Mouse (Mus musculus): ENCODE results near the gene Obp2b. TPM values are rescaled to one million over a fixed set of nuclear protein-coding genes. Genes with fewer than 3 reads are reported as not detected.
"Not testable (repeated sequence)": the region's sequence is repeated elsewhere in the genome, so short reads cannot be mapped to it uniquely, and the experiment has no call there.

Obp2b gene
- not detected in 2 replicates for polyA plus RNA-seq (2012; rRNA removed)

DNA sequence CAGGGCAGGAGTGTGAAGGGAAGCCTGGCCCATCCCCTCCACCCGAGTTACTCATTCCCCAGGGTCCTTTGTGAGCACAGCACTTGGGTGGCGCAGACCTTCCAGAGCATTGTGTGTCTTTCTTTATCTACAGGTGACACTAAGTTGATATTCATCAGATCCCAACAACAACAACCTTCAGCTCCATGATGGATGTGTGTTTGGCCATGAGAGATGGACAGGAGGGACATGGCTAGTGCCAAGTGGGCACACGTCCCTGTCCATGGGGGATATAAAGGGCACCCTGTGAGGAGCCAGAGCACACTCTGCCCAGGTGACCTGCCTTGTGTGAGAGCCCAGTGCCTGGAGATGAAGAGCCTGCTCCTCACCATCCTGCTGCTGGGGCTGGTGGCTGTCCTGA lies at the start of gene Obp2b:
TSS of gene Obp2b (plus strand) at position 301 of the 400 bp plus-strand sequence.
- H3K27me3 ChIP-seq (ENCODE audit: control insufficient read depth, insufficient read depth, low read length); H3K36me3 ChIP-seq (ENCODE audit: control insufficient read depth, insufficient read depth, low read length); H3K4me3 ChIP-seq (ENCODE audit: extremely low read depth, insufficient read depth, insufficient read length); DNase-seq (ENCODE audit: low read depth in 1 of 2, low spot score in 2 of 2); H3K4me1 ChIP-seq (ENCODE audit: control insufficient read depth, insufficient read depth, insufficient read length); H3K27ac ChIP-seq (ENCODE audit: insufficient read depth, low read length): not testable (repeated sequence)
- 81% methylated on average over 3 of the region's 3 CpGs for WGBS

DNA sequence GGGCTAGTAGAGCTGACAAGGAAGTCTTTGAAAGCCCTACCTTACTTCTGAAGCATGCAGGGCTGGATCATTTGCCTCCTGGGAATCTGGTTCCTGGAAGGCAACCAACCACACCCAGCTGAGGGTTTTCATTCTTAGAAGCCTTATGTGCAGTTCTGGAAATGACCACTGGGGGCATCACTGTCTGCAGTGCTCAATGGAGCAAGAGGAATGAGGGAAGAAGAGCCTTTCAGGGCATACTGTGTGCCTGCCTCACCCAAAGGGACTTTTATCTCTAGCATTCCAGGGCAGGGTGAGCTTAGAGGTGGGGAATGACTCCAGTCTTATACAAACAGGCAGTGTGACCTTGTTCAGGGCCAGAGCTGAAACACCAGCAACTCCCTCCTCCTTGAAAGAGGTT lies 42.2 kb upstream of the Obp2b start:
- H3K4me1 ChIP-seq (ENCODE audit: control insufficient read depth, insufficient read depth, insufficient read length), result no peaks in the 10 kb centered on the region

DNA sequence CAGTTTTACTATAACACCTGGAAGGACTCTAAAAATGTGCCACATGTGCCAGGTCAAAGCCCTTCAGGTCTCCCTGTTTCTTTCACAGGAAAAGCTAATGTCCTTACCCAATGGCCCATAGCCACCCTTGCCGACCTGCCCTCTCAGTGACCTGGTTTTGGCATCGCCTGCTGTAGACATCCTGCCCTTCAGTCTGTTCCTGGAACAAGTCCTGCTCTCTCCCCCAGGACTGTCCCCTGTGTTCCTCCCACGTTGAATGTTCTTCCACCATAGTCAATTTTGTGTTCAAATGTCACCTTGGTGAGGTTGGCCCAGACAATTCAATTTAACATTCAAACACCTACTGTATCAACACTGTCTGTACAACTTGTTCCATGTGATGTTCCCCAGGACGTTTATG lies 39.9 kb upstream of the Obp2b start:
- WGBS, result 65% methylated on average over 4 of the region's 4 CpGs
- H3K27ac ChIP-seq (ENCODE audit: insufficient read depth, low read length), result no peak overlapping the region
- no peak for DNase-seq (ENCODE audit: low read depth in 1 of 2, low spot score in 2 of 2)
- H3K27me3 ChIP-seq (ENCODE audit: control insufficient read depth, insufficient read depth, low read length), result no peaks in the 10 kb centered on the region
- H3K4me1 ChIP-seq (ENCODE audit: control insufficient read depth, insufficient read depth, insufficient read length), result no peaks in the 10 kb centered on the region
- H3K4me3 ChIP-seq (ENCODE audit: extremely low read depth, insufficient read depth, insufficient read length), result no peak overlapping the region
- H3K36me3 ChIP-seq (ENCODE audit: control insufficient read depth, insufficient read depth, low read length), result no peaks in the 10 kb centered on the region
- TF ChIP-seq CTCF (IDR thresholded peaks at IDR 0.05; ENCODE audit: extremely low read depth, insufficient read depth, insufficient read length, insufficient replicate concordance), result no peak
- no peak for TF ChIP-seq POLR2A (IDR thresholded peaks at IDR 0.05; ENCODE audit: low read depth, low read length)

More for the DNA sequence above, 42.2 kb upstream of the Obp2b start:
- peak; percentile 21 to 57 for DNase-seq (ENCODE audit: low read depth in 1 of 2, low spot score in 2 of 2)
- Histone ChIP-seq H3K27ac (ENCODE audit: insufficient read depth, low read length) (no peak overlapping the region), H3K36me3 (ENCODE audit: control insufficient read depth, insufficient read depth, low read length) (no peaks in the 10 kb centered on the region), H3K27me3 (ENCODE audit: control insufficient read depth, insufficient read depth, low read length) (no peaks in the 10 kb centered on the region), H3K4me3 (ENCODE audit: extremely low read depth, insufficient read depth, insufficient read length) (no peak overlapping the region)
- peak; percentile 58; the same call in 1 of the 2 replicates for TF ChIP-seq CTCF (IDR thresholded peaks at IDR 0.05; ENCODE audit: extremely low read depth, insufficient read depth, insufficient read length, insufficient replicate concordance)
- no peak for TF ChIP-seq POLR2A (IDR thresholded peaks at IDR 0.05; ENCODE audit: low read depth, low read length)

DNA sequence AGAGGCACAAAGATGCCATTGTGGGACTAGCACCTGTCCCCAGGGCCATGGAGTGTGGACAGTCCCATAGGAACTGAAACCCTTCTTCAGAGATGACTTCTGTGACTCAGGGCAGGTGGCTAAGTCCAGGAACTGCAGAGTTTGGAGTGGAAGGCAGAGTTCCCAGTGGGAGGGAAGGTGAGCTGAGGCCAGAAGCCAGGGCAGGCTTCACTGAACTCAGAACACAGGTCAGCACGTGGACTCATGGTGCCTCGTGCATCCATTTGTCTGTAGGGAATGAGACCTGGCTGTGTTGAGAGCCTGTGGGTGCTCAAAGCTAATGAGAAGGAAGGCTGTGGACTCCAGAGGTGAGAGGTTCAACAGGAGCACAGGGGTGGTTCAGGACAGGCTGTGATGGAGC lies 38.1 kb upstream of the Obp2b start:
- Histone ChIP-seq H3K4me3 (ENCODE audit: extremely low read depth, insufficient read depth, insufficient read length) (no peak overlapping the region), H3K4me1 (ENCODE audit: control insufficient read depth, insufficient read depth, insufficient read length) (no peaks in the 10 kb centered on the region), H3K36me3 (ENCODE audit: control insufficient read depth, insufficient read depth, low read length) (no peaks in the 10 kb centered on the region), H3K27me3 (ENCODE audit: control insufficient read depth, insufficient read depth, low read length) (no peaks in the 10 kb centered on the region), H3K27ac (ENCODE audit: insufficient read depth, low read length) (no peak overlapping the region)
- DNase-seq (ENCODE audit: low read depth in 1 of 2, low spot score in 2 of 2), result no peak
- TF ChIP-seq POLR2A (IDR thresholded peaks at IDR 0.05; ENCODE audit: low read depth, low read length) (no peak), CTCF (IDR thresholded peaks at IDR 0.05; ENCODE audit: extremely low read depth, insufficient read depth, insufficient read length, insufficient replicate concordance) (no peak)
- 91% methylated on average over 2 of the region's 2 CpGs for WGBS

- H3K36me3 ChIP-seq (ENCODE audit: control insufficient read depth, insufficient read depth, low read length); DNase-seq (ENCODE audit: low read depth in 1 of 2, low spot score in 2 of 2); H3K4me1 ChIP-seq (ENCODE audit: control insufficient read depth, insufficient read depth, insufficient read length); H3K27ac ChIP-seq (ENCODE audit: insufficient read depth, low read length); H3K27me3 ChIP-seq (ENCODE audit: control insufficient read depth, insufficient read depth, low read length); H3K4me3 ChIP-seq (ENCODE audit: extremely low read depth, insufficient read depth, insufficient read length): not testable (repeated sequence)
- 80% methylated on average over 3 of the region's 3 CpGs for WGBS
These were observed 37.1 kb upstream of the Obp2b start, which contains the start of gene Obp2a for GRCm38 (mm10) chr2:25699743-25700142. TSS of gene Obp2a (plus strand) at chr2:25700043.

DNA sequence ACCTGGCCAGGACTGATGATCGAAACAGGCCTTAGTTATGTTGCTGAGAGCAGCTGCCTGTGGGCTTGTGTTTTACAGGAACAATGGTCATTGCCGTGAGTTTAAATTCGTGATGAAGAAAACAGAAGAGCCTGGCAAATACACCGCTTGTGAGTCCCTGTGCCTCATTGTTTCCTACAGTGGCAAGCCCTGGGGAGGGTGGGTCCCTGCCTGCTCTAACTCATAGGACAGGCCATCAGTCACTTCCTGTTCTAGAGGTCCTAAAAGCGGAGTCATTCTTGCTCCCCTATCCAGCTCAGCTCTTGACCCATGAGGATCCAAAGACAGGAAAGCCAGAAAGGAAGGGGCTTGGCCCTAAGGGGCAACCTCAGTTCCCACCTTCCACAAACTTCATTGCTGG lies 35.8 kb upstream of the Obp2b start:
- no peak for DNase-seq (ENCODE audit: low read depth in 1 of 2, low spot score in 2 of 2)
- Histone ChIP-seq H3K27me3 (ENCODE audit: control insufficient read depth, insufficient read depth, low read length) (no peaks in the 10 kb centered on the region), H3K27ac (ENCODE audit: insufficient read depth, low read length) (no peak overlapping the region), H3K4me3 (ENCODE audit: extremely low read depth, insufficient read depth, insufficient read length) (no peak overlapping the region), H3K4me1 (ENCODE audit: control insufficient read depth, insufficient read depth, insufficient read length) (no peaks in the 10 kb centered on the region), H3K36me3 (ENCODE audit: control insufficient read depth, insufficient read depth, low read length) (no peaks in the 10 kb centered on the region)
- TF ChIP-seq CTCF (IDR thresholded peaks at IDR 0.05; ENCODE audit: extremely low read depth, insufficient read depth, insufficient read length, insufficient replicate concordance) (no peak), POLR2A (IDR thresholded peaks at IDR 0.05; ENCODE audit: low read depth, low read length) (no peak)
- WGBS, result 65% methylated on average over 5 of the region's 5 CpGs

DNA sequence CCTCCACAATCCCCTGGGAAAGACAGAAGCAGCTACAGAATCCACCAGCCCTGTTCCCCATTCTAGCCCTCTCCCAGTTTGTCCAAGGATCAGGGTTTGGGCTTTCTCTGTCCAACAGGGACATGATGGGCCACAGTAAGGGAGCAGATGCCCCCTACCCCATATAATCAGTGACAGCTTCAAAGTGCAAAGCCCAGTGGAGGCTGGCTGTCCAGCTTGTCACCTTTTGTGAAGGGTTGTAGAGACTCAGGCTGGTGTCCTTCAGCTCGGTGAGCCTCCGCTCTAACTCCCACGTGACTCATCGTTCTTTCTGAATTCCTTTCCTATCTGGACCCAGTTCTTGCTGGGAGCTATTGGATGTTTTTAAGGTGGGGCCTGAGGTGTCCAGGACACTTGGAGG lies 33.1 kb upstream of the Obp2b start:
- TF ChIP-seq CTCF (IDR thresholded peaks at IDR 0.05; ENCODE audit: extremely low read depth, insufficient read depth, insufficient read length, insufficient replicate concordance) (no peak), POLR2A (IDR thresholded peaks at IDR 0.05; ENCODE audit: low read depth, low read length) (no peak)
- no peaks in the 10 kb centered on the region for H3K36me3 ChIP-seq (ENCODE audit: control insufficient read depth, insufficient read depth, low read length)
- no peaks in the 10 kb centered on the region for H3K27me3 ChIP-seq (ENCODE audit: control insufficient read depth, insufficient read depth, low read length)
- no peak for DNase-seq (ENCODE audit: low read depth in 1 of 2, low spot score in 2 of 2)
- no peak overlapping the region for H3K4me3 ChIP-seq (ENCODE audit: extremely low read depth, insufficient read depth, insufficient read length)
- H3K4me1 ChIP-seq (ENCODE audit: control insufficient read depth, insufficient read depth, insufficient read length), result peaks cover 7% of the 10 kb centered on the region
- 83% methylated on average over 4 of the region's 4 CpGs for WGBS
- H3K27ac ChIP-seq (ENCODE audit: insufficient read depth, low read length), result no peak overlapping the region
